Mouse (Mus musculus) heart, embryonic 10.5 days (tissue): ENCODE measurements around the gene Prkca. TPM values are rescaled to one million over a fixed set of nuclear protein-coding genes. Genes with fewer than 3 reads are reported as not detected.
A peak's percentile ranks its signal among the peaks of the same experiment; 100 is the strongest.

Experiments used
- DNase-seq: peaks from one replicate; pipeline ENCODE4 v3.0.0-alpha.2; 2017; ENCODE audit warnings: low spot score
- H3K27ac ChIP-seq: fragments of 300-500 bp; sonication (generic); 2 replicates; pipeline ENCODE4 v1.5.1; 2016; ENCODE audit warnings: mild to moderate bottlenecking
- H3K27me3 ChIP-seq: fragments of 300-500 bp; sonication (generic); 2 replicates; pipeline ENCODE4 v1.6.1; 2016; ENCODE audit warnings: mild to moderate bottlenecking; ENCODE audit not compliant: poor library complexity, insufficient read depth, severe bottlenecking
- H3K36me3 ChIP-seq: fragments of 300-500 bp; sonication (generic); 2 replicates; pipeline ENCODE4 v1.6.1; 2016; ENCODE audit warnings: mild to moderate bottlenecking, moderate library complexity
- H3K4me1 ChIP-seq: fragments of 300-500 bp; sonication (generic); 2 replicates; pipeline ENCODE4 v1.6.1; 2016; ENCODE audit warnings: mild to moderate bottlenecking
- H3K4me3 ChIP-seq: fragments of 300-500 bp; sonication (generic); 2 replicates; pipeline ENCODE4 v1.5.1; 2016; ENCODE audit warnings: mild to moderate bottlenecking, moderate library complexity
- H3K9me3 ChIP-seq: fragments of 300-500 bp; sonication (generic); 2 replicates; pipeline ENCODE4 v1.6.1; 2016; ENCODE audit warnings: mild to moderate bottlenecking, moderate library complexity
- WGBS: fragments of 180-500 bp; shearing (Covaris S2); methylation state at CpG from one replicate; pipeline ENCODE4 v1.1.7; 2016; 5-methylcytosine and 5-hydroxymethylcytosine counted together
- polyA plus RNA-seq: library from polyadenylated mRNA; unstranded; fragments of >200 nt; fragmentation: Nextera tagmentation; extraction: Ambion mirVana; gene quantifications from 2 replicates; pipeline ENCODE4 v1.2.1, GENCODE M21; 2016

The Prkca gene
- polyA plus RNA-seq, 1 experiment from 2014 or later: 11.3 TPM

- DNase-seq: no peak
- peaks cover 75% of the 10 kb centered on the region for H3K4me1 ChIP-seq
- no peaks in the 10 kb centered on the region for H3K36me3 ChIP-seq
- WGBS: 62% methylated on average over 3 of the region's 3 CpGs
- H3K27me3 ChIP-seq: no peaks in the 10 kb centered on the region
- H3K9me3 ChIP-seq: no peaks in the 10 kb centered on the region
- peak overlapping the region; percentile 81 for H3K27ac ChIP-seq
- no peak overlapping the region for H3K4me3 ChIP-seq
Observed at GRCm38 (mm10) chr11:108249047-108249403, 94.7 kb downstream of the Prkca start.

GRCm38 (mm10) chr11:108248218-108249046 is 95.3 kb downstream of the Prkca start:
- WGBS: 21% methylated on average over 12 of the region's 12 CpGs
- Histone ChIP-seq H3K4me3 (peak overlapping the region; percentile 47), H3K36me3 (no peaks in the 10 kb centered on the region), H3K27ac (peak overlapping the region; percentile 81), H3K27me3 (no peaks in the 10 kb centered on the region), H3K4me1 (peaks cover 76% of the 10 kb centered on the region), H3K9me3 (no peaks in the 10 kb centered on the region)
- no peak for DNase-seq

- H3K4me1 ChIP-seq: peaks cover 84% of the 10 kb centered on the region
- H3K36me3 ChIP-seq: no peaks in the 10 kb centered on the region
- H3K27me3 ChIP-seq: no peaks in the 10 kb centered on the region
- DNase-seq: no peak
- no peak overlapping the region for H3K4me3 ChIP-seq
- peak overlapping the region; percentile 81 for H3K27ac ChIP-seq
- H3K9me3 ChIP-seq: no peaks in the 10 kb centered on the region
- 86% methylated on average over 10 of the region's 10 CpGs for WGBS
Observed at GRCm38 (mm10) chr11:108247121-108247863, 96.4 kb downstream of the Prkca start.

GRCm38 (mm10) chr11:108246267-108246702 is 97.4 kb downstream of the Prkca start:
- H3K9me3 ChIP-seq: no peaks in the 10 kb centered on the region
- no peaks in the 10 kb centered on the region for H3K36me3 ChIP-seq
- WGBS: 51% methylated on average over 4 of the region's 4 CpGs
- DNase-seq: no peak
- H3K4me3 ChIP-seq: no peak overlapping the region
- H3K27me3 ChIP-seq: no peaks in the 10 kb centered on the region
- H3K27ac ChIP-seq: 0 out of 2 replicates have a peak overlapping the region, but pooled peaks have one; percentile 56
- peaks cover 89% of the 10 kb centered on the region for H3K4me1 ChIP-seq

- no peak for DNase-seq
- Histone ChIP-seq H3K27ac (no peak overlapping the region), H3K9me3 (no peaks in the 10 kb centered on the region), H3K27me3 (no peaks in the 10 kb centered on the region), H3K4me1 (peaks cover 89% of the 10 kb centered on the region), H3K4me3 (no peak overlapping the region), H3K36me3 (no peaks in the 10 kb centered on the region)
- 14% methylated on average over 2 of the region's 2 CpGs for WGBS
Observed at GRCm38 (mm10) chr11:108244241-108244640, 99.5 kb downstream of the Prkca start.

- 21% methylated on average over 2 of the region's 2 CpGs for WGBS
- Histone ChIP-seq H3K27ac (peak overlapping the region; percentile 31; the same call in 1 of the 2 replicates), H3K27me3 (no peaks in the 10 kb centered on the region), H3K9me3 (no peaks in the 10 kb centered on the region), H3K36me3 (no peaks in the 10 kb centered on the region), H3K4me1 (peaks cover 89% of the 10 kb centered on the region), H3K4me3 (no peak overlapping the region)
- no peak for DNase-seq
Observed at GRCm38 (mm10) chr11:108243633-108244032, 100.1 kb downstream of the Prkca start.

- Histone ChIP-seq H3K4me3 (no peak overlapping the region), H3K27ac (peak overlapping the region; percentile 62; the same call in 1 of the 2 replicates), H3K27me3 (no peaks in the 10 kb centered on the region), H3K36me3 (no peaks in the 10 kb centered on the region), H3K4me1 (peaks cover 71% of the 10 kb centered on the region), H3K9me3 (no peaks in the 10 kb centered on the region)
- no peak for DNase-seq
- 71% methylated on average over 11 of the region's 11 CpGs for WGBS
Observed at GRCm38 (mm10) chr11:108240924-108241498, 102.7 kb downstream of the Prkca start.

GRCm38 (mm10) chr11:108239173-108239572 is 104.6 kb downstream of the Prkca start:
- DNase-seq: no peak
- Histone ChIP-seq H3K27ac (0 out of 2 replicates have a peak overlapping the region, but pooled peaks have one; percentile 16), H3K4me3 (no peak overlapping the region), H3K36me3 (no peaks in the 10 kb centered on the region), H3K27me3 (no peaks in the 10 kb centered on the region), H3K4me1 (peaks cover 61% of the 10 kb centered on the region), H3K9me3 (no peaks in the 10 kb centered on the region)
- WGBS: 77% methylated on average over 4 of the region's 4 CpGs

- Histone ChIP-seq H3K27me3 (no peaks in the 10 kb centered on the region), H3K27ac (no peak overlapping the region), H3K9me3 (no peaks in the 10 kb centered on the region), H3K4me1 (peaks cover 46% of the 10 kb centered on the region), H3K4me3 (no peak overlapping the region), H3K36me3 (no peaks in the 10 kb centered on the region)
- WGBS: 66% methylated on average over 10 of the region's 10 CpGs
- DNase-seq: no peak
Observed at GRCm38 (mm10) chr11:108236754-108237428, 106.8 kb downstream of the Prkca start.

GRCm38 (mm10) chr11:108236195-108236594 is 107.5 kb downstream of the Prkca start:
- Histone ChIP-seq H3K27me3 (no peaks in the 10 kb centered on the region), H3K27ac (no peak overlapping the region), H3K4me3 (no peak overlapping the region), H3K36me3 (no peaks in the 10 kb centered on the region), H3K9me3 (no peaks in the 10 kb centered on the region), H3K4me1 (peaks cover 51% of the 10 kb centered on the region)
- no peak for DNase-seq
- WGBS: 46% methylated on average over 2 of the region's 2 CpGs

GRCm38 (mm10) chr11:108235081-108235703 is 108.5 kb downstream of the Prkca start:
- no peaks in the 10 kb centered on the region for H3K36me3 ChIP-seq
- DNase-seq: no peak
- 46% methylated on average over 5 of the region's 5 CpGs for WGBS
- H3K9me3 ChIP-seq: no peaks in the 10 kb centered on the region
- peak overlapping the region; percentile 19; the same call in 1 of the 2 replicates for H3K27ac ChIP-seq
- H3K4me3 ChIP-seq: no peak overlapping the region
- no peaks in the 10 kb centered on the region for H3K27me3 ChIP-seq
- H3K4me1 ChIP-seq: peaks cover 42% of the 10 kb centered on the region

- Histone ChIP-seq H3K27me3 (no peaks in the 10 kb centered on the region), H3K4me3 (no peak overlapping the region), H3K9me3 (no peaks in the 10 kb centered on the region), H3K36me3 (no peaks in the 10 kb centered on the region), H3K27ac (no peak overlapping the region), H3K4me1 (peaks cover 47% of the 10 kb centered on the region)
- WGBS: 72% methylated on average over 5 of the region's 5 CpGs
- DNase-seq: no peak
Observed at GRCm38 (mm10) chr11:108233015-108233414, 110.7 kb downstream of the Prkca start.
